Mouse (Mus musculus): ENCODE measurements around the gene Impg1.

Gene Impg1

GRCm38 (mm10) chr9:80284539-80285174 lies 180.6 kb downstream of the Impg1 start:
- DNase-seq (ENCODE audit: low spot score in 2 of 2) = no peak

- no peak for DNase-seq (ENCODE audit: low spot score in 2 of 2)
Measured at GRCm38 (mm10) chr9:80282426-80282825, 182.9 kb downstream of the Impg1 start.

- no peak for DNase-seq (ENCODE audit: low spot score in 2 of 2)
Measured at GRCm38 (mm10) chr9:80280724-80281123, 184.6 kb downstream of the Impg1 start.

GRCm38 (mm10) chr9:80277770-80278169 lies 187.5 kb downstream of the Impg1 start:
- no peak for DNase-seq (ENCODE audit: low spot score in 2 of 2)

- DNase-seq (ENCODE audit: low spot score in 2 of 2) = no peak
Measured at GRCm38 (mm10) chr9:80277157-80277556, 188.1 kb downstream of the Impg1 start.

GRCm38 (mm10) chr9:80275772-80276134 lies 189.5 kb downstream of the Impg1 start:
- no peak for DNase-seq (ENCODE audit: low spot score in 2 of 2)

- DNase-seq (ENCODE audit: low spot score in 2 of 2) = no peak
Measured at GRCm38 (mm10) chr9:80275053-80275771, 190.1 kb downstream of the Impg1 start.

GRCm38 (mm10) chr9:80272951-80273350 lies 192.3 kb downstream of the Impg1 start:
- no peak for DNase-seq (ENCODE audit: low spot score in 2 of 2)

- DNase-seq (ENCODE audit: low spot score in 2 of 2) = no peak
Measured at GRCm38 (mm10) chr9:80269596-80269995, 195.7 kb downstream of the Impg1 start.

GRCm38 (mm10) chr9:80266507-80266906 lies 198.8 kb downstream of the Impg1 start:
- DNase-seq (ENCODE audit: low spot score in 2 of 2) = peak; percentile 57 to 63

- peak; percentile 20 to 42 for DNase-seq (ENCODE audit: low spot score in 2 of 2)
Measured at GRCm38 (mm10) chr9:80266086-80266485, 199.2 kb downstream of the Impg1 start.

All from natural killer cell, adult 2 months (primary cell).